Mouse (Mus musculus) neural tube, embryonic 11.5 days (tissue): ENCODE data around the gene Tmem80. TPM values are rescaled to one million over a fixed set of nuclear protein-coding genes. Genes with fewer than 3 reads are reported as not detected.
A peak's percentile ranks its signal among the peaks of the same experiment; 100 is the strongest.

Experiments
- ATAC-seq: fragments of 200-750 bp; cut with Nextera tagmentation; 2 replicates; pipeline ENCODE4 v1.8.0; 2017; ENCODE audit warnings: moderate number of reproducible peaks, mild to moderate bottlenecking, moderate TSS enrichment, moderate library complexity; ENCODE audit not compliant: insufficient read depth, low FRiP score, low TSS enrichment
- DNase-seq: peaks from one replicate; pipeline ENCODE4 v3.0.0-alpha.2; 2015; ENCODE audit warnings: low spot score
- H3K27ac ChIP-seq: fragments of 300-500 bp; sonication (generic); 2 replicates; pipeline ENCODE4 v1.5.1; 2014; ENCODE audit warnings: low read depth, mild to moderate bottlenecking, low read length
- H3K27me3 ChIP-seq: fragments of 300-500 bp; sonication (generic); 2 replicates; pipeline ENCODE4 v1.6.1; 2014; ENCODE audit warnings: mild to moderate bottlenecking, low read length, mixed read lengths; ENCODE audit not compliant: control insufficient read depth, insufficient read depth
- H3K36me3 ChIP-seq: fragments of 300-500 bp; sonication (generic); 2 replicates; pipeline ENCODE4 v1.6.1; 2014; ENCODE audit warnings: mild to moderate bottlenecking, low read length, moderate library complexity, mixed read lengths; ENCODE audit not compliant: control insufficient read depth, insufficient read depth
- H3K4me1 ChIP-seq: fragments of 300-500 bp; sonication (generic); 2 replicates; pipeline ENCODE4 v1.6.1; 2014; ENCODE audit warnings: low read length, mixed read lengths; ENCODE audit not compliant: control insufficient read depth, insufficient read depth
- H3K4me2 ChIP-seq: fragments of 300-500 bp; sonication (generic); 2 replicates; pipeline ENCODE4 v1.6.1; 2014; ENCODE audit warnings: low read depth, mild to moderate bottlenecking, moderate library complexity
- H3K4me3 ChIP-seq: fragments of 300-500 bp; sonication (generic); 2 replicates; pipeline ENCODE4 v1.5.1; 2014; ENCODE audit warnings: low read depth, low read length
- H3K9ac ChIP-seq: fragments of 300-500 bp; sonication (generic); 2 replicates; pipeline ENCODE4 v1.6.1; 2014; ENCODE audit warnings: mild to moderate bottlenecking, low read length
- H3K9me3 ChIP-seq: fragments of 300-500 bp; sonication (generic); 2 replicates; pipeline ENCODE4 v1.6.1; 2016; ENCODE audit warnings: low read length; ENCODE audit not compliant: control insufficient read depth
- WGBS: fragments of 180-500 bp; shearing (Covaris S2); extraction: QIAGEN DNeasy Blood & Tissue Kit; methylation state at CpG from one replicate; pipeline ENCODE4 v1.1.7; 2014; 5-methylcytosine and 5-hydroxymethylcytosine counted together
- polyA plus RNA-seq: library from polyadenylated mRNA; unstranded; fragments of >200 nt; fragmentation: Nextera tagmentation; extraction: Ambion mirVana; gene quantifications from 2 replicates; pipeline ENCODE4 v1.2.1, GENCODE M21; 2014

Tmem80 gene
- 29.3 and 32.6 TPM in 2 replicates for polyA plus RNA-seq

DNA sequence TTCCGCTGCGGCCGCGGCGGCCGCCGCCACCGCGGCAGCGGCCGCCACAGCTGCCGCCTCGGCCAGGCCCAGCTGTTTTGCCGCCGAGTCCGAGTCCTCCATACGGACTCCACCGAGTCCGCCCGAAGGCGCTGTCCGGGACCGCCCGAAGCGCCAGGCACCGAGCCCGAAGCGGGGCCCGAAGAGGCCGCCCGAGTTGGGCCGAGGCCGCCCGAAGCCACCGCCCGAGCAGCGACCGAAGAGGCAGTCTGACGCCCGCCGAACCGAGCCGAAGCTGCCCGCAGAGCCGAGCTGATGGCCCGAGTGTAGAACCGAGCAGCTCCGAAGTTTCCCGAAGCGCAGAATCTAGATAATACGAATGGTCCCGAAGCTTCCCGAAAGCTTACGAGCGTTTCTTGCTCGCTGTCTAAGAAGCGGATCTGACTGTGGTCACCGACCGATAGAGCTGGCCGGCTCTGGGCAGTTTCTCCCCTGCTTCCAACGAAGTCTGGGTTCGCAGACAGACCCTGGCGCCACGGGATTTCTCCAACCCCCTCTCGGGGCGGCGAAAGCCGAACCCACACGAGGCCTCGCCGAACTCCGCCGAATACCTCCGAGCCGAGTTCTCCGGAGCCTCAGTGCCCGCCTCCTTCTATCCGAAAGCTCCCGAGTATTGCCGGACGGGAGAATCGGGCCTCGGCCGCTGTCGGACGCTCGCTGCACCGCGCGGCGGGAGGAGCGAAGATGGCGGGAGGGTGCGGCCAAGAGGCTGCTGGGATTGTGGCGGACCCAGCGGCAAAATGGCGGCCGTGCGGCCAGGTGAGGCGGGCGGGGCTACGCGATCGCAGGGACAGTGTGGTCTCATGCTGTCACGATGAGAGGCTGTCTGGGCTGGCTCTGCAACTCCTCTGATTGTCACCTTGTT lies at the start of gene Tmem80, which contains the start of gene Deaf1:
Tmem80 (plus strand) TSS at position 271 of the 904 bp plus-strand sequence.
Deaf1 (minus strand) TSS at position 222 of the 904 bp plus-strand sequence.
- peak within 1 kb of the TSS; percentile 96 for H3K9ac ChIP-seq
- H3K9me3 ChIP-seq = no peaks in the 10 kb centered on the region
- H3K27ac ChIP-seq = peak within 1 kb of the TSS; percentile 99
- peaks cover 19% of the 10 kb centered on the region for H3K4me1 ChIP-seq
- peak; percentile 99 for DNase-seq
- peak; percentile 93 for ATAC-seq
- peak within 1 kb of the TSS; percentile 63 for H3K4me3 ChIP-seq
- H3K36me3 ChIP-seq = no peaks in the 10 kb centered on the region
- under 1% methylated on average over 105 of the region's 105 CpGs for WGBS
- peak within 1 kb of the TSS; percentile 99 for H3K4me2 ChIP-seq
- H3K27me3 ChIP-seq = no peaks in the 10 kb centered on the region

DNA sequence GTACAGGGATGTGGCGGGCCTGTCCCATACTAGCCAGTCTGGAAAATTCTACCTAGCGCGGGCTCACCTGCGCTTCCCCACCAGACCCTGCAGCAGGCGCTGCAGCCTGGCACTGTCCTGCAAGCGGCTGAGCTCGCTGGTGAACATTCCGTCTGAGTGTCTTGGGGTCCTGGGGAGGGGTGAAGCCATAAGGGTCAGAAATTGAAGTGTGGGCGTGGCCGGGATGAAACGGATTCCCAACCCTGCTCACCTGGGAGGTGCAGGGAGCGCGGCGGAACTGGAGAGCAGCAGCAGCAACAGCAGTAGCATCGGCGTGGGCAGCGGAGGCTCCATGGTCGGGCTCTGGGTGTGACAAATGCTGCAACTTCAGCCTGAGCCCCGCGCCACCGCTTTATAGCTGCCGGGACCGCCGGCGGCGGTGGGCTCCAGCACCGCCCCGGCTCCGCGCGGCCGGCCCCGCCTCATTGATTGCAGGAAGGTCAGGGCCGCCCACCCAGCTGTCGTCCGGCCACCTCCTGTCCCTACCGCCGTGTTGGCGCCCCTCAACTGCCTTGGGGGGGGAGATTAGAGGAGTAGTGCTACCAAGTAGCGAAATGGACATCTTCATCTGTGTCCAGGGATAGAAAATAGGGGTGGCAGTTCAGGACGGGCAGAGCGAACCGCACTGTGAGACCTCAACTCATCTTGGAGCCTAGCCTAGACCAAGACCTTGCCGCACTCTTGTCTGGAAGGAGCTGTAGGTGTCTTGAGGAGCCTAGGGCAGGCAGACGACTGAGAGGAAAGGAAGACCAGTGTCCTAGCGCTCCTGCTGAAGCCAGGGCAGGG lies 48.6 kb upstream of the Tmem80 start, which contains the start of gene Sct:
Sct (minus strand) TSS at position 368 of the 825 bp plus-strand sequence.
- Histone ChIP-seq H3K4me3 (peak within 1 kb of the TSS; percentile 37), H3K27ac (no peak within 1 kb of the TSS), H3K4me2 (peak within 1 kb of the TSS; percentile 86), H3K9ac (peak within 1 kb of the TSS; percentile 60), H3K27me3 (0 out of 2 replicates have a peak, but pooled peaks cover 2% of the 10 kb centered on the region), H3K36me3 (no peaks in the 10 kb centered on the region), H3K9me3 (no peaks in the 10 kb centered on the region), H3K4me1 (0 out of 2 replicates have a peak, but pooled peaks cover 3% of the 10 kb centered on the region)
- WGBS = 1% methylated on average over 46 of the region's 46 CpGs
- ATAC-seq (peak; percentile 67; the same call in 1 of the 2 replicates), DNase-seq (peak; percentile 70)

DNA sequence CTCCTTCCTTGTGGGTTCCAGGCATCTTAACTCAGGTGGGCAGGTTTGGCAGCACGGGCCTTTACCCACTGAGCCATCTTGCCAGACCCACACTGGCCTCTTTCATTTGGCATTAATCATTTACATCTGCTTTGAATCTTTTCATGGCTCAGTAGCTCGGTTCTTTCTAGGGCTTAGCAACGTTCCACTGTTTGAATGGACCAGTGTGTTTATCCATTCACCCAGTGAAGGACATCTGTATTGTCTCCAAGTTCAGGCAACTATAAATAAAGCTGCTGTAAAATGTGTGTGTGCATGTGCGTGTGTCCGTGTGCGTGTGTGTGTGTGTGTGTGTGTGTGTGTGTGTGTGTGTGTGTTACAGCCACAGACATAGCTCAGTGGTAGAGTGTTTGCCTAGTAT lies 46.1 kb upstream of the Tmem80 start:
- ATAC-seq (no peak), DNase-seq (no peak)
- Histone ChIP-seq H3K9me3 (no peaks in the 10 kb centered on the region), H3K9ac (no peak overlapping the region), H3K4me2 (no peak overlapping the region), H3K4me1 (0 out of 2 replicates have a peak, but pooled peaks cover 3% of the 10 kb centered on the region), H3K27me3 (0 out of 2 replicates have a peak, but pooled peaks cover 2% of the 10 kb centered on the region), H3K27ac (no peak overlapping the region), H3K4me3 (no peak overlapping the region), H3K36me3 (no peaks in the 10 kb centered on the region)
- 68% methylated on average over 6 of the region's 6 CpGs for WGBS

DNA sequence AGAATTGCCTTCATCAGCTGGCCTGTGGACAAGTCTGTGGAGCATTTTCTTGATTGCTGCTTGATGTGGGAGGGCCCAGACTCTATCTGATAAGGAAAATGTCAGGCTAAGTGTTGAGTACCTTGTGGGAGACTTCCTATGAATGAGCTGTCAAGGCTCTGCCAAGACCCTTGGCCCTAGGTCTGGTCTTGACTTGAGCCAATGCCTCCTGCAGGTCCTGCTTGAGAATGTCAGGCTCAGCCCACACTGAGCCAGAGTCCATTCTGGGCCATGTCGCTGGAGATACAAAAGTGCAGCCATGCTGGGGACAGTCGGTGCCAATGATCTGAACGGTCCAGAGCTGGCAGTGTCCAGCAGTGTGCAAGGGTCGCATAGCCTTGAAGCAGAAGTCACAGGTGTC lies 44.8 kb upstream of the Tmem80 start:
- no peak overlapping the region for H3K4me2 ChIP-seq
- no peak overlapping the region for H3K9ac ChIP-seq
- no peak overlapping the region for H3K27ac ChIP-seq
- no peaks in the 10 kb centered on the region for H3K9me3 ChIP-seq
- H3K4me1 ChIP-seq = 0 out of 2 replicates have a peak, but pooled peaks cover 3% of the 10 kb centered on the region
- DNase-seq = no peak
- H3K36me3 ChIP-seq = no peaks in the 10 kb centered on the region
- 0 out of 2 replicates have a peak, but pooled peaks cover 2% of the 10 kb centered on the region for H3K27me3 ChIP-seq
- 82% methylated on average over 4 of the region's 4 CpGs for WGBS
- no peak for ATAC-seq
- no peak overlapping the region for H3K4me3 ChIP-seq

DNA sequence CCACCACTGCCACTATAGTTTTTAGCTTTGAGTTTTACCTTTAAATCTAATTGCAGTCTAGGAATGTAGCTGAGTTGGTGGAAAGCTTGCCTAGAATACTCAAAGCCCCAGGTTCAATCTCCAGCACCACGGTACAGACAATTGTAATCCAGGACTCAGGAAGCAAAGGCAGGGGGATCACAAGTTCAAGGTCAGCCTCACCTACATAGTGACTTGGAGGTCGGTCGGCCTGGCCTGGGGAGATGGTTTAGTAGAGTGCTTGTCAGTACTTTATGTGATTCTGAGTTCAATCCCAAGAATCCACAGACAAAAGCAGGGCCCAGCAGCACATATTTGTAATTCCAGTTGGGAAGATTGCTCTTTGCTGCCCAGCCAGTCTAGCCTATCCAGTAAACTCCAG lies 39.5 kb upstream of the Tmem80 start:
- peaks cover 4% of the 10 kb centered on the region; the same call in 1 of the 2 replicates for H3K4me1 ChIP-seq
- no peak for ATAC-seq
- no peaks in the 10 kb centered on the region for H3K9me3 ChIP-seq
- 86% methylated on average over 3 of the region's 3 CpGs for WGBS
- no peak overlapping the region for H3K27ac ChIP-seq
- peaks cover 28% of the 10 kb centered on the region for H3K27me3 ChIP-seq
- H3K9ac ChIP-seq = no peak overlapping the region
- H3K4me3 ChIP-seq = no peak overlapping the region
- H3K4me2 ChIP-seq = no peak overlapping the region
- H3K36me3 ChIP-seq = no peaks in the 10 kb centered on the region
- no peak for DNase-seq

DNA sequence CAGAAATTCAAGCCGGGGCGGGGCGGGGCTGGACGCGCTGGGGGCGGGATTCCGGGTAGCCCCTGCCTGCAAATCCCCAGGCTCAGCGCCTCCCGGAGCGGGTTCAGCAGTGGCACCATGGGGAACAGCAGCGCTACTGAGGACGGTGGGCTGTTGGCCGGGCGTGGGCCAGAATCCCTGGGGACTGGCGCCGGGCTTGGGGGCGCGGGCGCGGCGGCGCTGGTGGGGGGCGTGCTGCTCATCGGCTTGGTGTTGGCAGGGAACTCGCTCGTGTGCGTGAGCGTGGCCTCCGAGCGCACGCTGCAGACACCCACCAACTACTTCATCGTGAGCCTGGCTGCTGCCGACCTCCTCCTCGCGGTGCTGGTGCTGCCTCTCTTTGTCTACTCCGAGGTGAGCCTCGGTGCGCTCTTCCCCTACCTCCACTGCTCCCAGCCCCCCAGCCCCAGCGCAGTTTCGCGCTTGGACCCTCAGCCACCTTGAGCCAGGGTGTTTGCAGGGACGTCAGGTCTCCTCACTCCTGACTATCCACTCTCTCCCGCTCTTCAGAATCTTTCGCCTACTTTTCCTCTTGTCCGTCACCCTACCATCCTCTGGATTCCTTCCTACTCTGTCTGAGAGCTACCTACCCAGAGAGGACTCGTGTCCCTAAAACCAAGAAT lies 35.5 kb upstream of the Tmem80 start, which contains the start of gene Drd4:
Drd4 (plus strand) TSS at position 86 of the 662 bp plus-strand sequence.
- H3K36me3 ChIP-seq = no peaks in the 10 kb centered on the region
- no peaks in the 10 kb centered on the region for H3K9me3 ChIP-seq
- peaks cover 57% of the 10 kb centered on the region for H3K27me3 ChIP-seq
- 2% methylated on average over 40 of the region's 46 CpGs for WGBS
- H3K4me3 ChIP-seq = peak within 1 kb of the TSS; percentile 49
- no peak for ATAC-seq
- peak; percentile 53 for DNase-seq
- peak within 1 kb of the TSS; percentile 77 for H3K4me2 ChIP-seq
- peaks cover 15% of the 10 kb centered on the region for H3K4me1 ChIP-seq
- H3K9ac ChIP-seq = peak within 1 kb of the TSS; percentile 63
- H3K27ac ChIP-seq = no peak within 1 kb of the TSS

DNA sequence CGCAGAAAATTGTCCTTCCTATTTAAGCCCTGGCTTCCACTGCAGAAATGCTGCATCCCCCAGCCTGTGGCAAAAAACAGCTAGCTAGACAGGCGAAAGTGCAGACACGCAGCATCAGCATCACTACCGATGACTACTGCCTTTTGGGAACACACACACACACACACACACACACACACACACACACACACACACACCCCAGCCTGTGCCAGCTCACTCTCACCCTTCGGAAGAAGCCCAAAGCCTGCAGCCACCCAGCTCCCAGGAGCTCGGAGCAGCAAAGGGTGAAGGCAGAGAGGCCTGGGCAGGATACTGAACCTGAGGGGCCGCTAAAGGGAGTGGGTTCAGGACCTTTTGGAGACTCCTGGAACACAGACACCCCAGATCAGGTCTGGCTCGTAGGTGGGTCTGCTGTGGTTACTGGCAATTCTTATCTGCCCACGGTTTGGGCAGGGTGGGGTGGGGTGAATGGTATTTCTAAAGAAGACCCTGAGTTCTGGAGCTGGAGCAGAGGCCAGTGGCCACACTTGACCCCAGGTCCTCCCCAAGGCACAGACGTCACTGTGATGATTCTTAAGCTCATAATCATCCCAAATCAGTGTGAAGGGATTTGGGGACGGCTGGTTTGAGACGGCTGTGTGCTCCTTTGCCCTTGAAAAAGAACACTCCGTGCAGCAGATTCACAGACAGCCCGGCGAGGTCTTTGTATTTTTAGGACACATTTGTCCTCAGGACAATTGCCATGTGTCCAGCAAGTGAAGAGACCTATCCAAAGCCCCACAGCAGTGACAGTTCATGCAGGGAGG lies 34.8 kb upstream of the Tmem80 start:
- H3K27me3 ChIP-seq = peaks cover 57% of the 10 kb centered on the region
- no peaks in the 10 kb centered on the region for H3K9me3 ChIP-seq
- H3K27ac ChIP-seq = no peak overlapping the region
- peak overlapping the region; percentile 77 for H3K4me2 ChIP-seq
- DNase-seq = peak; percentile 18
- WGBS = 31% methylated on average over 15 of the region's 15 CpGs
- ATAC-seq = no peak
- no peak overlapping the region; the same call in 1 of the 2 replicates for H3K9ac ChIP-seq
- peaks cover 15% of the 10 kb centered on the region for H3K4me1 ChIP-seq
- H3K36me3 ChIP-seq = no peaks in the 10 kb centered on the region
- peak overlapping the region; percentile 49; the same call in 1 of the 2 replicates for H3K4me3 ChIP-seq
